Mouse (Mus musculus) lung, embryonic 14.5 days (tissue): Measurements from ENCODE around the gene Lce1c. TPM values are rescaled to one million over a fixed set of nuclear protein-coding genes. Genes with fewer than 3 reads are reported as not detected.
"Not testable (repeated sequence)": the region's sequence is repeated elsewhere in the genome, so short reads cannot be mapped to it uniquely, and the experiment has no call there.

ENCODE experiments used
- ATAC-seq: fragments of 200-750 bp; cut with Nextera tagmentation; 2 replicates; pipeline ENCODE4 v1.8.0; 2017; ENCODE audit warnings: mild to moderate bottlenecking, moderate TSS enrichment, moderate library complexity; ENCODE audit not compliant: insufficient read depth
- DNase-seq: peaks from one replicate; pipeline ENCODE4 v3.0.0-alpha.2; 2015
- H3K27ac ChIP-seq: fragments of 300-500 bp; sonication (generic); 2 replicates; pipeline ENCODE4 v1.5.1; 2014; ENCODE audit warnings: low read depth, mild to moderate bottlenecking, moderate library complexity
- H3K27me3 ChIP-seq: fragments of 300-500 bp; sonication (generic); 2 replicates; pipeline ENCODE4 v1.6.1; 2014; ENCODE audit warnings: low read length, control low read depth; ENCODE audit not compliant: insufficient read depth
- H3K36me3 ChIP-seq: fragments of 300-500 bp; sonication (generic); 2 replicates; pipeline ENCODE4 v1.6.1; 2014; ENCODE audit warnings: control low read depth; ENCODE audit not compliant: insufficient read depth
- H3K4me1 ChIP-seq: fragments of 300-500 bp; sonication (generic); 2 replicates; pipeline ENCODE4 v1.6.1; 2014; ENCODE audit warnings: antibody characterized with exemption, control low read depth; ENCODE audit not compliant: insufficient read depth
- H3K4me2 ChIP-seq: fragments of 300-500 bp; sonication (generic); 2 replicates; pipeline ENCODE4 v1.6.1; 2014; ENCODE audit warnings: mild to moderate bottlenecking
- H3K4me3 ChIP-seq: fragments of 300-500 bp; sonication (generic); 2 replicates; pipeline ENCODE4 v1.5.1; 2014; ENCODE audit warnings: low read depth, low read length
- H3K9ac ChIP-seq: fragments of 300-500 bp; sonication (generic); 2 replicates; pipeline ENCODE4 v1.6.1; 2014
- H3K9me3 ChIP-seq: fragments of 300-500 bp; sonication (generic); 2 replicates; pipeline ENCODE4 v1.6.1; 2016; ENCODE audit warnings: low read depth, low read length, control low read depth
- CTCF ChIP-seq: IDR thresholded peaks from 2 replicates; pipeline ENCODE4 v1.5.1; 2016; ENCODE audit warnings: antibody characterized with exemption, low read depth
- WGBS: fragments of 180-500 bp; shearing (Covaris S2); extraction: QIAGEN DNeasy Blood & Tissue Kit; methylation state at CpG from one replicate; pipeline ENCODE4 v1.1.7; 2014; 5-methylcytosine and 5-hydroxymethylcytosine counted together
- polyA plus RNA-seq: library from polyadenylated mRNA; unstranded; fragments of >200 nt; fragmentation: Nextera tagmentation; extraction: Ambion mirVana; gene quantifications from 2 replicates; pipeline ENCODE4 v1.2.1, GENCODE M21; 2014

The Lce1c gene
- polyA plus RNA-seq, 1 experiment from 2014 or later: not detected

GRCm38 (mm10) chr3:92687110-92687509 is 8.1 kb downstream of the Lce1c start, which contains the start of gene Lce1d:
Gene Lce1d (minus strand): TSS chr3:92687210.
- TF ChIP-seq CTCF: no peak
- WGBS: 63% methylated on average over 2 of the region's 2 CpGs
- no peak within 1 kb of the TSS for H3K4me3 ChIP-seq

GRCm38 (mm10) chr3:92689154-92689553 is 10.1 kb downstream of the Lce1c start:
- not testable (repeated sequence) for ATAC-seq, DNase-seq, H3K4me2 ChIP-seq, H3K36me3 ChIP-seq, H3K9ac ChIP-seq, H3K9me3 ChIP-seq, H3K27me3 ChIP-seq, H3K4me1 ChIP-seq, H3K4me3 ChIP-seq, H3K27ac ChIP-seq
- WGBS: 59% methylated on average over 16 of the region's 16 CpGs

More at GRCm38 (mm10) chr3:92687110-92687509, 8.1 kb downstream of the Lce1c start, which contains the start of gene Lce1d:
- Histone ChIP-seq H3K4me2 (no peak within 1 kb of the TSS), H3K9ac (no peak within 1 kb of the TSS), H3K4me1 (no peaks in the 10 kb centered on the region), H3K9me3 (no peaks in the 10 kb centered on the region), H3K27ac (no peak within 1 kb of the TSS), H3K27me3 (no peaks in the 10 kb centered on the region), H3K36me3 (no peaks in the 10 kb centered on the region)
- ATAC-seq: no peak
- no peak for DNase-seq

- H3K4me1 ChIP-seq: no peaks in the 10 kb centered on the region
- TF ChIP-seq CTCF: no peak
- no peak for DNase-seq
- no peak for ATAC-seq
- H3K9me3 ChIP-seq: no peaks in the 10 kb centered on the region
- H3K27me3 ChIP-seq: no peaks in the 10 kb centered on the region
- H3K4me3 ChIP-seq: no peak overlapping the region
- no peak overlapping the region for H3K9ac ChIP-seq
- H3K4me2 ChIP-seq: no peak overlapping the region
- H3K27ac ChIP-seq: no peak overlapping the region
- no peaks in the 10 kb centered on the region for H3K36me3 ChIP-seq
These were observed 12.6 kb downstream of the Lce1c start for GRCm38 (mm10) chr3:92691688-92692087.

GRCm38 (mm10) chr3:92694613-92695012 is 15.6 kb downstream of the Lce1c start:
- Histone ChIP-seq H3K27me3 (no peaks in the 10 kb centered on the region), H3K27ac (no peak overlapping the region), H3K4me1 (no peaks in the 10 kb centered on the region), H3K9ac (no peak overlapping the region), H3K36me3 (no peaks in the 10 kb centered on the region), H3K9me3 (no peaks in the 10 kb centered on the region), H3K4me2 (no peak overlapping the region), H3K4me3 (no peak overlapping the region)
- DNase-seq (no peak), ATAC-seq (no peak)
- no peak for TF ChIP-seq CTCF
- WGBS: 20% methylated on average over 1 of the region's 1 CpGs

- WGBS: 78% methylated on average over 2 of the region's 2 CpGs
- H3K4me1 ChIP-seq: no peaks in the 10 kb centered on the region
- H3K27me3 ChIP-seq: no peaks in the 10 kb centered on the region
- no peak within 1 kb of the TSS for H3K4me3 ChIP-seq
- no peak for DNase-seq
- H3K36me3 ChIP-seq: no peaks in the 10 kb centered on the region
- no peak for TF ChIP-seq CTCF
- no peak within 1 kb of the TSS for H3K4me2 ChIP-seq
- no peak within 1 kb of the TSS for H3K27ac ChIP-seq
- H3K9me3 ChIP-seq: no peaks in the 10 kb centered on the region
- H3K9ac ChIP-seq: no peak within 1 kb of the TSS
- ATAC-seq: no peak
These were observed 29.9 kb downstream of the Lce1c start, which contains the start of gene Lce1e for GRCm38 (mm10) chr3:92708974-92709373. Gene Lce1e (minus strand): TSS chr3:92709074.

- peak; percentile 26; the same call in 1 of the 2 replicates for TF ChIP-seq CTCF
- no peak for ATAC-seq
- no peaks in the 10 kb centered on the region for H3K4me1 ChIP-seq
- no peaks in the 10 kb centered on the region for H3K36me3 ChIP-seq
- no peak overlapping the region for H3K27ac ChIP-seq
- H3K27me3 ChIP-seq: no peaks in the 10 kb centered on the region
- no peak overlapping the region for H3K4me2 ChIP-seq
- no peak overlapping the region for H3K4me3 ChIP-seq
- H3K9ac ChIP-seq: no peak overlapping the region
- H3K9me3 ChIP-seq: no peaks in the 10 kb centered on the region
- DNase-seq: peak; percentile 4
These were observed 36.1 kb downstream of the Lce1c start for GRCm38 (mm10) chr3:92715122-92715521.

GRCm38 (mm10) chr3:92720250-92720649 is 41.2 kb downstream of the Lce1c start, which contains the start of gene Lce1f:
Gene Lce1f (minus strand): TSS chr3:92720350.
- ATAC-seq: no peak
- no peaks in the 10 kb centered on the region for H3K9me3 ChIP-seq
- no peak within 1 kb of the TSS for H3K4me3 ChIP-seq
- 68% methylated on average over 3 of the region's 3 CpGs for WGBS
- H3K4me2 ChIP-seq: no peak within 1 kb of the TSS
- no peak within 1 kb of the TSS for H3K27ac ChIP-seq
- no peak for TF ChIP-seq CTCF
- H3K36me3 ChIP-seq: no peaks in the 10 kb centered on the region
- no peak within 1 kb of the TSS for H3K9ac ChIP-seq
- DNase-seq: no peak
- no peaks in the 10 kb centered on the region for H3K27me3 ChIP-seq
- H3K4me1 ChIP-seq: no peaks in the 10 kb centered on the region

GRCm38 (mm10) chr3:92722631-92723030 is 43.6 kb downstream of the Lce1c start:
- H3K27ac ChIP-seq: no peak overlapping the region
- H3K36me3 ChIP-seq: no peaks in the 10 kb centered on the region
- no peak overlapping the region for H3K4me2 ChIP-seq
- no peak for ATAC-seq
- no peaks in the 10 kb centered on the region for H3K9me3 ChIP-seq
- TF ChIP-seq CTCF: no peak
- no peak overlapping the region for H3K9ac ChIP-seq
- WGBS: 76% methylated on average over 5 of the region's 5 CpGs
- H3K4me3 ChIP-seq: no peak overlapping the region
- no peaks in the 10 kb centered on the region for H3K27me3 ChIP-seq
- no peaks in the 10 kb centered on the region for H3K4me1 ChIP-seq
- no peak for DNase-seq

Other genes starting within 250 kb of the Lce1c start
- 7.7 and 7.9 TPM in 2 replicates for gene Gm9774, start 249.8 kb upstream of the Lce1c start, polyA plus RNA-seq
- not detected in 2 replicates for gene Sprr2k, start 246.7 kb upstream of the Lce1c start, polyA plus RNA-seq
- gene Sprr1b, start 240.5 kb upstream of the Lce1c start, polyA plus RNA-seq: not detected in 2 replicates
- not detected in 2 replicates for gene Sprr3, start 220.5 kb upstream of the Lce1c start, polyA plus RNA-seq
- gene Sprr1a, start 193.4 kb upstream of the Lce1c start, polyA plus RNA-seq: not detected in 2 replicates
- gene Sprr4, start 178.8 kb upstream of the Lce1c start, polyA plus RNA-seq: not detected in 2 replicates
- not detected in 2 replicates for gene 2310046K23Rik, start 144.7 kb upstream of the Lce1c start, polyA plus RNA-seq
- gene Ivl, start 105.5 kb upstream of the Lce1c start, polyA plus RNA-seq: 0.18 TPM in 1 of 2 replicates, not detected in the other
- gene Smcp, start 90.2 kb upstream of the Lce1c start, polyA plus RNA-seq: not detected in 2 replicates
- gene 2210017I01Rik, start 71.8 kb upstream of the Lce1c start, polyA plus RNA-seq: not detected in 2 replicates
- gene Lce6a, start 57.6 kb upstream of the Lce1c start, polyA plus RNA-seq: not detected in 2 replicates
- gene Lce1a1, start 30.9 kb upstream of the Lce1c start, polyA plus RNA-seq: not detected in 2 replicates
- gene Lce1b, start 22.3 kb upstream of the Lce1c start, polyA plus RNA-seq: not detected in 2 replicates
- not detected in 2 replicates for gene Lce1a2, start 8.9 kb upstream of the Lce1c start, polyA plus RNA-seq
- gene Lce1d, start 8.0 kb downstream of the Lce1c start, polyA plus RNA-seq: not detected in 2 replicates
- gene Lce1e, start 29.8 kb downstream of the Lce1c start, polyA plus RNA-seq: not detected in 2 replicates
- gene Lce1f, start 41.1 kb downstream of the Lce1c start, polyA plus RNA-seq: not detected in 2 replicates
- not detected in 2 replicates for gene Gm38119, start 59.8 kb downstream of the Lce1c start, polyA plus RNA-seq
- gene Lce1g, start 73.1 kb downstream of the Lce1c start, polyA plus RNA-seq: not detected in 2 replicates
- gene Lce1h, start 85.8 kb downstream of the Lce1c start, polyA plus RNA-seq: not detected in 2 replicates
- not detected in 2 replicates for gene Lce1i, start 99.7 kb downstream of the Lce1c start, polyA plus RNA-seq
- gene Lce1j, start 111.3 kb downstream of the Lce1c start, polyA plus RNA-seq: not detected in 2 replicates
- not detected in 2 replicates for gene Lce1k, start 128.6 kb downstream of the Lce1c start, polyA plus RNA-seq
- gene Kprp, start 148.0 kb downstream of the Lce1c start, polyA plus RNA-seq: not detected in 2 replicates
- not detected in 2 replicates for gene Lce1l, start 172.0 kb downstream of the Lce1c start, polyA plus RNA-seq
- not detected in 2 replicates for gene 2310050C09Rik, start 191.0 kb downstream of the Lce1c start, polyA plus RNA-seq
- not detected in 2 replicates for gene Lce3a, start 247.0 kb downstream of the Lce1c start, polyA plus RNA-seq